Mouse (Mus musculus): Measurements from ENCODE around the gene Sctr. TPM values are rescaled to one million over a fixed set of nuclear protein-coding genes. Genes with fewer than 3 reads are reported as not detected.

Gene Sctr
- polyA plus RNA-seq, 1 experiment from 2014 or later, result 1.3 TPM

DNA sequence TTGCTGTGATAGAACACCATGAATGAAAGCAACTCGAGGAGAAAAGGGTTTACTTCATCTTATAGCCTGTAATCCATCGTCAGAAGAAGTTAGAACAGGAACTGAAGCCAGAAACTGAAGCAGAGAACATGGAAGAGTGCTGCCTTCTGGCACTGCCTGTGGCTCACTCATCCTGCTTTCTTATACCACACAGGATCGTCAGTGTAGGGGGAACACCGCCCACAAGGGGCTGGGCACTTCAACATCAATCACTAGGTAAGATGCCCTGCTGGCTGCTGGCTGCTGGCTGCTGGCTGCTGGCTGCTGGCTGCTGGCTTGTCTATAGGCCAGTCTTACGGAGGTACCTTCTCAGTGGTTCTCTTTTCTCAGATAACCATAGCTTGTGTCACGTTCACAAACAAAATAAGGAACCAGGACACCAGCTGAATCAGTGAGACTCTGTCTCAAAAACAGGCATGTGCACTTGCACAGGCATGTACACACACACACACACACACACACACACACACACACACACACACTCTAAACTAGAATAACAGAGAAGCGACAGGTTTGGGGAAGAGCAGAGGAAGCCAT is 13.7 kb downstream of the Sctr start:
- Histone ChIP-seq H3K9ac (ENCODE audit: low read length) (no peak overlapping the region), H3K27ac (ENCODE audit: low read depth) (no peak overlapping the region), H3K9me3 (ENCODE audit: control insufficient read depth, low read length) (no peaks in the 10 kb centered on the region), H3K4me2 (ENCODE audit: low read length) (no peak overlapping the region), H3K4me3 (ENCODE audit: low read depth, low read length) (no peak overlapping the region), H3K4me1 (replicated peaks; ENCODE audit: control insufficient read depth, insufficient read depth, low read length) (peaks cover 7% of the 10 kb centered on the region; the same call in 1 of the 2 replicates), H3K36me3 (ENCODE audit: control insufficient read depth, insufficient read depth, low read length) (no peaks in the 10 kb centered on the region), H3K27me3 (replicated peaks; ENCODE audit: control insufficient read depth, insufficient read depth, low read length) (no peaks in the 10 kb centered on the region)
- 64% methylated on average over 7 of the region's 7 CpGs for WGBS
- DNase-seq (ENCODE audit: low spot score) (no peak), ATAC-seq (replicated peaks; ENCODE audit: low FRiP score, low TSS enrichment, low read depth) (no peak)

DNA sequence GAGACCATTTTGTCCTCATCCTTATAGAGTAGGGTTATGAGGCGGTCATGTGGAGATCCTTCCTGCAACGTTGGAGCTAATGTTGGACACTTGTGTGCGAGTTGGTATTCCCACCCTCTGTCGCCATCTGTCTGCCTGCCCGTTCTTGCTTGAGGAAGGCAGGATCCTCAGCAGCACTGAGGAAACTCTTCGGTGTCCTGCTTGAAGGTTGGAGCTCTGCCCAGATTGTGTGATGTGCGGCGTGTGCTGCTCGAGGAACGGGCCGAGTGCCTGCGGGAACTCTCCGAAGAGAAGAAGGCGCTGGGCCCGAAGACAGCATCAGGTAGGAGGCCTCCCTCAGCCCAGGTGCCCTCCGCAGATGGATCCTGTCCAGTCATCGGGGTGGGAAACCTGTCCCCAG is 15.3 kb downstream of the Sctr start:
- Histone ChIP-seq H3K9ac (ENCODE audit: low read length) (no peak overlapping the region), H3K4me2 (ENCODE audit: low read length) (no peak overlapping the region), H3K4me3 (ENCODE audit: low read depth, low read length) (no peak overlapping the region), H3K9me3 (ENCODE audit: control insufficient read depth, low read length) (no peaks in the 10 kb centered on the region), H3K4me1 (replicated peaks; ENCODE audit: control insufficient read depth, insufficient read depth, low read length) (peaks cover 7% of the 10 kb centered on the region; the same call in 1 of the 2 replicates), H3K36me3 (ENCODE audit: control insufficient read depth, insufficient read depth, low read length) (no peaks in the 10 kb centered on the region), H3K27me3 (replicated peaks; ENCODE audit: control insufficient read depth, insufficient read depth, low read length) (no peaks in the 10 kb centered on the region), H3K27ac (ENCODE audit: low read depth) (no peak overlapping the region)
- ATAC-seq (replicated peaks; ENCODE audit: low FRiP score, low TSS enrichment, low read depth), result no peak
- no peak for DNase-seq (ENCODE audit: low spot score)
- WGBS, result 87% methylated on average over 17 of the region's 17 CpGs

DNA sequence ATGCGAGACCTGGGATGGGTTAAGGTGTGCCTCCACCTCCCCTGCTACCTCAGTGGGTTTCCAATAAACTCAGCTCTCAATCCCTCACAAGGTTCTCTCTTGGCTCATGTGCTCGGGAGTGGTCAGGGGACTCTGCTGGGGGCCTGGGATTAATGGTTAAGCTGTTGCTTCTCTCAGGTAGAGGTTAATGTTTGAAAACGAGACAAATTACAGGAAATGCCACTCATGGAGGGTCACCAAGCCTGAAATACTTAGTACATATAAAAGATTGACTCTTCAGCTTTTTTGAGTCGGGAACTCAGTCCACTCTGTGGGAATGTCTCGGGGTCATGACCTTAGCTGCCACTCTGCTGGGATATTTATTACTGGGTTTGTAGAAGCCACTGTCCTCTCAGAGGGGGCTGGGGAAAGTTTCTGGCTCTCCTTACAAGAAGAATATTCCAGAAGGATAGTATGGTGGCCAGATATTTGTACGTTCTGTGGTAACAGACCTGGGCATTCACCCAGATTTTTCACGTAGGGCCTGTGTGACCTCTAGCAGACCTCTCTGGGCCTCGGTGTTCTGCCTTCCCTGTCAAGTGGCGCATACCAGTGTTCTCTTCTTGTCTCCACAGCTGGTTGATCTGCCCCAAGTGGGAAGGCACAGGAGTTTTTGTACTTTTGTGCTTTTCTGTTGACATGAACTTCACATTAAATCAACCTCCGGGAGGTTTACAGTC is 17.8 kb downstream of the Sctr start:
- no peak overlapping the region for H3K9ac ChIP-seq (ENCODE audit: low read length)
- no peaks in the 10 kb centered on the region for H3K36me3 ChIP-seq (ENCODE audit: control insufficient read depth, insufficient read depth, low read length)
- H3K27ac ChIP-seq (ENCODE audit: low read depth), result no peak overlapping the region
- no peaks in the 10 kb centered on the region for H3K9me3 ChIP-seq (ENCODE audit: control insufficient read depth, low read length)
- H3K4me3 ChIP-seq (ENCODE audit: low read depth, low read length), result no peak overlapping the region
- H3K4me1 ChIP-seq (replicated peaks; ENCODE audit: control insufficient read depth, insufficient read depth, low read length), result peaks cover 7% of the 10 kb centered on the region; the same call in 1 of the 2 replicates
- no peak overlapping the region for H3K4me2 ChIP-seq (ENCODE audit: low read length)
- DNase-seq (ENCODE audit: low spot score) (no peak), ATAC-seq (replicated peaks; ENCODE audit: low FRiP score, low TSS enrichment, low read depth) (0 out of 2 replicates have a peak, but pooled peaks have one; percentile 36)
- 37% methylated on average over 10 of the region's 10 CpGs for WGBS
- H3K27me3 ChIP-seq (replicated peaks; ENCODE audit: control insufficient read depth, insufficient read depth, low read length), result no peaks in the 10 kb centered on the region

DNA sequence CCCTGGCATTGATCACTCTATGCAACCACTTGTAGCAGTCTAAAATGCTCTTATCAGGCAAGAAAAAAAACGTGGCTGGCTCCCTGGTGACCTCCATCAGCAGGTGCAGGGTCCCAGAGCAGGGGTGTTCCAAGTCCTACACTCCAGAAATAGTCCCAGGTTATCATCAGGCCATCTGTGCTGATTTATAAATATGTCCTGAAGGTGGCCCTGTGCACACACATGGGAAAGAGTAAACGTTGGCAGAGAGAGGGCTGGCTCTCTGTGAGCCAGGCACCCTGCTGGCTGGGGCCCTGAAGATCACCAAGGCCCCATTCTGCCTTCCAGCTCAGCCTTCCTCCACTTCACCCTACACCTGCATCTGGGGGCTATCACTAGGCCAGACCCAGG is 18.4 kb downstream of the Sctr start:
- ATAC-seq (replicated peaks; ENCODE audit: low FRiP score, low TSS enrichment, low read depth) (peak; percentile 30; the same call in 1 of the 2 replicates), DNase-seq (ENCODE audit: low spot score) (no peak)
- Histone ChIP-seq H3K27ac (ENCODE audit: low read depth) (no peak overlapping the region), H3K4me3 (ENCODE audit: low read depth, low read length) (no peak overlapping the region), H3K4me1 (replicated peaks; ENCODE audit: control insufficient read depth, insufficient read depth, low read length) (peaks cover 7% of the 10 kb centered on the region; the same call in 1 of the 2 replicates), H3K36me3 (ENCODE audit: control insufficient read depth, insufficient read depth, low read length) (no peaks in the 10 kb centered on the region), H3K27me3 (replicated peaks; ENCODE audit: control insufficient read depth, insufficient read depth, low read length) (no peaks in the 10 kb centered on the region), H3K9me3 (ENCODE audit: control insufficient read depth, low read length) (no peaks in the 10 kb centered on the region), H3K4me2 (ENCODE audit: low read length) (no peak overlapping the region), H3K9ac (ENCODE audit: low read length) (no peak overlapping the region)
- WGBS, result 6% methylated on average over 2 of the region's 2 CpGs

DNA sequence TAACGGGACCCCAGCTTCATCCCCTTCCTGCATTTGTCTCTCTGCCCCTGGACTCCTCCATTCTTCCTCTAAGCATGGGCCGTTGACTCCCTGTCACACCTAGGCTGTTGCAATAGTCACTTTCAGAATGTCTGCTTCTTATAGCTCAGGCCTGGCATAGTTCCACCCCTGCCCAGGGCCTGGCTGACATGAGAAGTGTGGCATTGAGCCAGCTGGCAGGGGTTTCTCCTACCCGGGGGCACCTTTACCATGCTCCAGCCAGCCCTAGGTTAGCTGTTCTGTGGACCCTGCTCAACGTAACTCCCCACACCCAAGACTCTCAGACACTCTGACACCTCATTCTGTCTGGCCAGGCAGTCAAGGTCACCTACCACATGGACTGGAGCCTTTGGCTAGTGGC is 21.0 kb downstream of the Sctr start:
- Histone ChIP-seq H3K27ac (ENCODE audit: low read depth) (no peak overlapping the region), H3K27me3 (replicated peaks; ENCODE audit: control insufficient read depth, insufficient read depth, low read length) (no peaks in the 10 kb centered on the region), H3K36me3 (ENCODE audit: control insufficient read depth, insufficient read depth, low read length) (no peaks in the 10 kb centered on the region), H3K9ac (ENCODE audit: low read length) (no peak overlapping the region), H3K9me3 (ENCODE audit: control insufficient read depth, low read length) (no peaks in the 10 kb centered on the region), H3K4me3 (ENCODE audit: low read depth, low read length) (no peak overlapping the region), H3K4me1 (replicated peaks; ENCODE audit: control insufficient read depth, insufficient read depth, low read length) (peaks cover 7% of the 10 kb centered on the region; the same call in 1 of the 2 replicates), H3K4me2 (ENCODE audit: low read length) (no peak overlapping the region)
- WGBS, result 74% methylated on average over 4 of the region's 4 CpGs
- ATAC-seq (replicated peaks; ENCODE audit: low FRiP score, low TSS enrichment, low read depth) (no peak), DNase-seq (ENCODE audit: low spot score) (no peak)

DNA sequence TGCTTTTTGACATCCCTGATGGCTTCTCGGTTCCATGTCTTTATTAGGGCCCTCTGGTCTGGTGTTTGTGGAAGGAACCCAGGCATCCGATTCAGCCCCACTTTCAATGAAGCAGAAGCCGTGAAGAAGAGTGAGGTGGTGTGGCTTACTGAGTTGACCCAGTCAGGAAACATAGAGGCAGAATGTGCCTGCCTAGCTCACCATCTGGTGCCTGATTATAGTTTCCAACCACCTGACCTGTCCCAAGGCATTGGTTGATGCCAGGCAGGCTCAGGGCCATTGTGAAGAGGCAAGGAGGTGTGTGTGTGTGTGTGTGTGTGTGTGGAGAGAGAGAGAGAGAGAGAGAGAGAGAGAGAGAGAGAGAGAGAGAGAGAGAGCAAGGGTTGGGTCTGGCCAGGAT is 23.8 kb downstream of the Sctr start:
- no peak for DNase-seq (ENCODE audit: low spot score)
- no peaks in the 10 kb centered on the region for H3K36me3 ChIP-seq (ENCODE audit: control insufficient read depth, insufficient read depth, low read length)
- H3K4me1 ChIP-seq (replicated peaks; ENCODE audit: control insufficient read depth, insufficient read depth, low read length), result no peaks in the 10 kb centered on the region
- no peak overlapping the region for H3K4me2 ChIP-seq (ENCODE audit: low read length)
- no peak overlapping the region for H3K27ac ChIP-seq (ENCODE audit: low read depth)
- ATAC-seq (replicated peaks; ENCODE audit: low FRiP score, low TSS enrichment, low read depth), result no peak
- no peaks in the 10 kb centered on the region for H3K27me3 ChIP-seq (replicated peaks; ENCODE audit: control insufficient read depth, insufficient read depth, low read length)
- no peaks in the 10 kb centered on the region for H3K9me3 ChIP-seq (ENCODE audit: control insufficient read depth, low read length)
- H3K4me3 ChIP-seq (ENCODE audit: low read depth, low read length), result no peak overlapping the region
- WGBS, result 88% methylated on average over 3 of the region's 3 CpGs
- no peak overlapping the region for H3K9ac ChIP-seq (ENCODE audit: low read length)

DNA sequence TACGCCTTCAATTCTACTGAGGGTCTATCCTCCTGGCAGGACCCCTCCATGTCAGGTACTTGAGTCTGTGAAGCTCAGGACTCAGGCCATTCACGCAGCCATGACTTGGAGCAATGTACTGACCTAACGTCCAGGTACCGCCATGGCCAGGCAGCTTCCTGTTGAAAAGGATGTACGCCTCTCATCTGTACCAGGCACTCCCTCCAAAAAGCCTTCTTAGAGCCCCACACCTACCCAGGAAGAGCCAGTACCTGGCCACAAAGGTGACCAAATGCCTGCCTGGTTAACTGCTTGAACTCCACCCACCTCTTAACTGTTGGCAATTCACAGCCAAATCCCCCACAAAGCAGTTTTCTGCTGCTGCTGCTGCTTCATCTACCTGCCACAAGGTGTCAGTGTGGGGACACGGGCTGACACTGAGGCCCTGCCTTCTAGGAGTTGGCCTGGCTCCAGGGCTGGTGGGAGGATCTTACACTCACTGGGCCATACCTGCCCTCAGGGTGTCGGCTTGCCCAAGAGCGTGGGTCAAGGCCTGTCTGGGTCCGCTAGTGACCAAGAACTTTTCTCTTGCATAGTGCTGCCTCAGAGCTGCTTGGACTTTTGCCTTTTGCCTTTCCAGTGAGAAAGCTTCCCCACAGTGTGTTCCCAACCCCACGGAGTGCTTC is 26.2 kb downstream of the Sctr start:
- ATAC-seq (replicated peaks; ENCODE audit: low FRiP score, low TSS enrichment, low read depth), result peak; percentile 78
- no peak overlapping the region for H3K4me2 ChIP-seq (ENCODE audit: low read length)
- WGBS, result 43% methylated on average over 10 of the region's 10 CpGs
- H3K27ac ChIP-seq (ENCODE audit: low read depth), result no peak overlapping the region
- no peaks in the 10 kb centered on the region for H3K9me3 ChIP-seq (ENCODE audit: control insufficient read depth, low read length)
- H3K9ac ChIP-seq (ENCODE audit: low read length), result no peak overlapping the region
- no peaks in the 10 kb centered on the region for H3K27me3 ChIP-seq (replicated peaks; ENCODE audit: control insufficient read depth, insufficient read depth, low read length)
- H3K36me3 ChIP-seq (ENCODE audit: control insufficient read depth, insufficient read depth, low read length), result no peaks in the 10 kb centered on the region
- H3K4me1 ChIP-seq (replicated peaks; ENCODE audit: control insufficient read depth, insufficient read depth, low read length), result no peaks in the 10 kb centered on the region
- peak; percentile 81 for DNase-seq (ENCODE audit: low spot score)
- no peak overlapping the region for H3K4me3 ChIP-seq (ENCODE audit: low read depth, low read length)

DNA sequence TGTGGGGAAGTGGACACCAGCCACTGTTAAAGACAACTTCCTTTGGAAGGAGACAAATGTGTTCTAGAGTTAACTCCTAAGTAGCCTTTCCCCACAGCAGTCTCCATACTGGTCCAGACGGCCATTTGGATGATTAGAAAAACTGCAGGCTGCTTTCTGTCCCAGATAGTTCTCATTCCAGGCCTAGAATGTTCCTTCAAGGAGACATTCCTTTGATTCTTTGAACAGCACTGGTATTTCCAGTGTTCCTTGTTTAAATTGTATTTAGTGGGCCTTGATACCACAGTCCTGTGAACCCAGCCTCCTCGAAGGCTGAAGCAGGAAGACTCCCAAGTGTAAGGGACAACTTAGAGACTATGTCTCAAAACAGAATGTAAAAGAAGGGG is 26.8 kb downstream of the Sctr start:
- H3K4me2 ChIP-seq (ENCODE audit: low read length), result no peak overlapping the region
- WGBS, result 64% methylated on average over 2 of the region's 2 CpGs
- no peaks in the 10 kb centered on the region for H3K36me3 ChIP-seq (ENCODE audit: control insufficient read depth, insufficient read depth, low read length)
- no peaks in the 10 kb centered on the region for H3K9me3 ChIP-seq (ENCODE audit: control insufficient read depth, low read length)
- DNase-seq (ENCODE audit: low spot score), result no peak
- no peaks in the 10 kb centered on the region for H3K4me1 ChIP-seq (replicated peaks; ENCODE audit: control insufficient read depth, insufficient read depth, low read length)
- no peaks in the 10 kb centered on the region for H3K27me3 ChIP-seq (replicated peaks; ENCODE audit: control insufficient read depth, insufficient read depth, low read length)
- no peak overlapping the region for H3K27ac ChIP-seq (ENCODE audit: low read depth)
- H3K9ac ChIP-seq (ENCODE audit: low read length), result no peak overlapping the region
- ATAC-seq (replicated peaks; ENCODE audit: low FRiP score, low TSS enrichment, low read depth), result no peak
- no peak overlapping the region for H3K4me3 ChIP-seq (ENCODE audit: low read depth, low read length)
